Mouse (Mus musculus): Measurements from ENCODE around the gene Bean1. TPM values are rescaled to one million over a fixed set of nuclear protein-coding genes. Genes with fewer than 3 reads are reported as not detected.

The Bean1 gene
- polyA plus RNA-seq, 1 experiment, result 0.66 TPM

DNA sequence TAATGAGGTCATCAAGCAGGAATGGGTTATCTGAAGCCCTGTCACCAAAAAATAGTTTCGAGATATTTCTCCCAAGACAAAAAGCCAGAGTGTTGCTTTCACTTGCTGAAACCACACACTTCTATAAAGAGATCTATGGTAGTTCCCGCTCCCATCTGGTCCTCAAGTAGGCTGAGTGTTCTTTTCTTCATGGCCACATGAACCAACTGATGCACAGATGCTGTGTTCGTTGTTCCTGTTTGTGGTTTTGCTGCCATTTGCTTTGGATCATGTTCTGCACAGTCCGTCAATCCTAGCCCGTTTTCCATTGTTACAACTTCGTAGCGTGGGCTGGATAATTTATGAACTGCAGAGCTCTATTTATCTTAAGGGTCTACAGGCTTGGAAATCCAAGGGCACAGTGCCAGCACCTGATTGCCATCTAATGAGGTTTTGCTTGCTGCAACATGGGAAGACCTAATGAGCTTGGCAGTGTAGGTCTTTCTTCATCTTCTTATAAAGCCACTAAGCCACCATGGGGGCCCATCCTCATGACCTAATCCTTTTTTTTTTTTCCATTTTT lies 38.7 kb upstream of the Bean1 start:
- Histone ChIP-seq H3K27ac (ENCODE audit: insufficient read depth, low read depth, low read length) (no peak overlapping the region), H3K4me1 (ENCODE audit: control insufficient read depth, insufficient read depth, low read length) (no peaks in the 10 kb centered on the region), H3K27me3 (replicated peaks; ENCODE audit: control insufficient read depth, insufficient read depth, low read length) (no peaks in the 10 kb centered on the region), H3K4me3 (ENCODE audit: insufficient read depth, low read depth, low read length) (no peak overlapping the region), H3K36me3 (ENCODE audit: control insufficient read depth, insufficient read depth, low read length) (no peaks in the 10 kb centered on the region)
- WGBS, result 65% methylated on average over 7 of the region's 7 CpGs
- no peak for TF ChIP-seq POLR2A (IDR thresholded peaks at IDR 0.05; ENCODE audit: low read depth, low read length)
- no peak for TF ChIP-seq CTCF (conservative IDR thresholded peaks at IDR 0.05; ENCODE audit: insufficient read depth, insufficient read length, low read depth, low read length)
- DNase-seq, result no peak

DNA sequence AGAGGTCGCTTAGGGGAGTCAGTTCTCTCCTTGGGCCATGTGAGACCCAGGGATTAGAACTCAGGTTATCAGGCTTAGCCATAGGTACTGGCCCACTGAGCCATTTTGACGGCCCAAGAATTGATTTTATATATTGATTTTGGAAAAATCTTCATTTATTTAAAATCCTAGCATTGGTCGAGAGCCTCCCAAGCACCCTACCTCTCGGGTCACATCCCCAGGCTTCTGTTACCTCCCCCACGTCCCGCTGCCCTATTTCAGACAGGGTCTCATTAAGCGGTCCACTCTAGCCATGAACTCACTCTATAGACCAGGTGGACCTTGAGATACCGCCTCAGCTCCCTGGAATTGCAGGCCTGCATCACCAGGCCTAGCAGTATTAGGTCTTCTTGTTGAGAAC lies 35.7 kb upstream of the Bean1 start:
- WGBS, result 91% methylated on average over 8 of the region's 8 CpGs
- no peak for DNase-seq
- Histone ChIP-seq H3K27me3 (replicated peaks; ENCODE audit: control insufficient read depth, insufficient read depth, low read length) (no peaks in the 10 kb centered on the region), H3K36me3 (ENCODE audit: control insufficient read depth, insufficient read depth, low read length) (no peaks in the 10 kb centered on the region), H3K4me1 (ENCODE audit: control insufficient read depth, insufficient read depth, low read length) (no peaks in the 10 kb centered on the region), H3K27ac (ENCODE audit: insufficient read depth, low read depth, low read length) (no peak overlapping the region), H3K4me3 (ENCODE audit: insufficient read depth, low read depth, low read length) (no peak overlapping the region)
- TF ChIP-seq POLR2A (IDR thresholded peaks at IDR 0.05; ENCODE audit: low read depth, low read length), result no peak
- TF ChIP-seq CTCF (conservative IDR thresholded peaks at IDR 0.05; ENCODE audit: insufficient read depth, insufficient read length, low read depth, low read length), result no peak

DNA sequence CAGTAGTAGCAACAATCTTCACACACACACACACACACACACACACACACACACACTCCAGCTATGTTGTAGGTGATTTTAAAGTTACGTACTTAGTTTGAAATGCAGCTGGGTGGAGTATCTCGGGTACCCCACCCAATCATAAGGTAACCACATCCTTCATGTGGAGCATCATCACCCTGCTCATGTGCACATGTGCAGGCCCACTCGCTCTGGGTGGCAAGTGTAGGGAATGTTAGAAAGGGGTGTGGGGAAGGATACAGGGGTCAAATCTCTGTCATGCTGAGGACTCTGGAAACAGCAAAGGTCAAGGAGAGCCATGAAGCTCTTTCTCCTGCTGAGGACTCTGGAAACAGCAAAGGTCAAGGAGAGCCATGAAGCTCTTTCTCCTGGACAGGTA lies 34.0 kb upstream of the Bean1 start:
- no peak overlapping the region for H3K27ac ChIP-seq (ENCODE audit: insufficient read depth, low read depth, low read length)
- 90% methylated on average over 3 of the region's 3 CpGs for WGBS
- no peaks in the 10 kb centered on the region for H3K36me3 ChIP-seq (ENCODE audit: control insufficient read depth, insufficient read depth, low read length)
- H3K27me3 ChIP-seq (replicated peaks; ENCODE audit: control insufficient read depth, insufficient read depth, low read length), result no peaks in the 10 kb centered on the region
- no peak for TF ChIP-seq CTCF (conservative IDR thresholded peaks at IDR 0.05; ENCODE audit: insufficient read depth, insufficient read length, low read depth, low read length)
- no peaks in the 10 kb centered on the region for H3K4me1 ChIP-seq (ENCODE audit: control insufficient read depth, insufficient read depth, low read length)
- no peak for DNase-seq
- no peak overlapping the region for H3K4me3 ChIP-seq (ENCODE audit: insufficient read depth, low read depth, low read length)

DNA sequence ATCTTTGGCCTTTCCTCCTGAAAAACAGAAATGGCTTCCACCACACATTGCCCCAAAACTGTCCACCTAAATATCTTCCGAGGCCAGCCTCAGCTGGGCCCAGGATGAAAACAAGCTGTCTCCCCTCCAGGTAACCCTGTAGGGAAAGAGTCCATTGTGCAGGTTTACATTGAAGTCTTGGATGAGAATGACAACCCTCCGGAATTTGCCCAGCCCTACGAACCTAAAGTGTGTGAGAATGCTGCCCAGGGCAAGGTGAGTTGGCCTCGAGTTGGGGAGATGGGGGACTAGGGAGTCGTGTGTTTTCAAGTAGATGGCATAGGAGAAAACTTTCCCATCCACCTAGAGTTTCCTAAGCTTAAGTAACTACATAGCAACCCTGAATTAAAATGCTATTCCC lies 32.6 kb upstream of the Bean1 start:
- DNase-seq, result no peak
- H3K4me1 ChIP-seq (ENCODE audit: control insufficient read depth, insufficient read depth, low read length), result no peaks in the 10 kb centered on the region
- TF ChIP-seq CTCF (conservative IDR thresholded peaks at IDR 0.05; ENCODE audit: insufficient read depth, insufficient read length, low read depth, low read length) (no peak), POLR2A (IDR thresholded peaks at IDR 0.05; ENCODE audit: low read depth, low read length) (no peak)
- H3K27me3 ChIP-seq (replicated peaks; ENCODE audit: control insufficient read depth, insufficient read depth, low read length), result no peaks in the 10 kb centered on the region
- H3K4me3 ChIP-seq (ENCODE audit: insufficient read depth, low read depth, low read length), result no peak overlapping the region
- 83% methylated on average over 5 of the region's 5 CpGs for WGBS
- H3K27ac ChIP-seq (ENCODE audit: insufficient read depth, low read depth, low read length), result no peak overlapping the region
- H3K36me3 ChIP-seq (ENCODE audit: control insufficient read depth, insufficient read depth, low read length), result no peaks in the 10 kb centered on the region

DNA sequence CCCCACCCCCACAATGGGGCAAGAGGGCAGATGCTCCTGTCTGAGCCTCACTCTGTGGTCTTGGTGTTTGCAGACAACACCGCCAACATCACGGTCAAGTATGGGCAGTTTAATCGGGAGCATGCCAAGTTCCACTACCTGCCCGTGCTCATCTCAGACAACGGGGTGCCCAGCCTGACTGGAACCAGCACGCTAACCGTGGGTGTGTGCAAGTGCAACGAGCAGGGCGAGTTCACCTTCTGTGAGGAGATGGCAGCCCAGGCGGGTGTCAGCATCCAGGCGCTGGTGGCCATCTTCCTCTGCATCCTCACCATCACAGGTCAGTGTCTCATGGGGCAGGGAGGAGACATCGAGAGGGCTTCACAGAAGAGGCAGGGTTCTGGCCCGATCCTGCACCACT lies 29.6 kb upstream of the Bean1 start:
- 82% methylated on average over 13 of the region's 13 CpGs for WGBS
- H3K27ac ChIP-seq (ENCODE audit: insufficient read depth, low read depth, low read length), result no peak overlapping the region
- no peak for DNase-seq
- TF ChIP-seq CTCF (conservative IDR thresholded peaks at IDR 0.05; ENCODE audit: insufficient read depth, insufficient read length, low read depth, low read length) (no peak), POLR2A (IDR thresholded peaks at IDR 0.05; ENCODE audit: low read depth, low read length) (no peak)
- H3K27me3 ChIP-seq (replicated peaks; ENCODE audit: control insufficient read depth, insufficient read depth, low read length), result no peaks in the 10 kb centered on the region
- H3K4me1 ChIP-seq (ENCODE audit: control insufficient read depth, insufficient read depth, low read length), result no peaks in the 10 kb centered on the region
- no peak overlapping the region for H3K4me3 ChIP-seq (ENCODE audit: insufficient read depth, low read depth, low read length)
- H3K36me3 ChIP-seq (ENCODE audit: control insufficient read depth, insufficient read depth, low read length), result no peaks in the 10 kb centered on the region

DNA sequence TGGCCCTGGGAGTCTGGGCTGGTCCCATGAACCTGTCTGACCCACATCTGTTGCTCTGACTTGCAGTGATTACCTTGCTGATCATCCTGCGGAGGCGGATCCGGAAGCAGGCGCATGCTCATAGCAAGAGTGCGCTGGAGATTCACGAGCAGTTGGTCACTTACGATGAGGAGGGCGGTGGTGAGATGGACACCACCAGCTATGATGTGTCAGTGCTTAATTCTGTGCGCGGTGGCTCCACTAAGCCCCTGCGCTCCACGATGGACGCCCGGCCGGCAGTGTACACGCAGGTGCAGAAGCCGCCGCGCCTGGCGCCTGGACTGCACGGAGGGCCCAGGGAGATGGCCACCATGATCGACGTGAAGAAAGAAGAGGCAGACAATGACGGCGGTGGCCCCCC lies 27.8 kb upstream of the Bean1 start:
- no peaks in the 10 kb centered on the region for H3K27me3 ChIP-seq (replicated peaks; ENCODE audit: control insufficient read depth, insufficient read depth, low read length)
- no peak overlapping the region for H3K27ac ChIP-seq (ENCODE audit: insufficient read depth, low read depth, low read length)
- 92% methylated on average over 25 of the region's 25 CpGs for WGBS
- H3K36me3 ChIP-seq (ENCODE audit: control insufficient read depth, insufficient read depth, low read length), result no peaks in the 10 kb centered on the region
- DNase-seq, result no peak
- no peak overlapping the region for H3K4me3 ChIP-seq (ENCODE audit: insufficient read depth, low read depth, low read length)
- no peaks in the 10 kb centered on the region for H3K4me1 ChIP-seq (ENCODE audit: control insufficient read depth, insufficient read depth, low read length)
- TF ChIP-seq CTCF (conservative IDR thresholded peaks at IDR 0.05; ENCODE audit: insufficient read depth, insufficient read length, low read depth, low read length) (no peak), POLR2A (IDR thresholded peaks at IDR 0.05; ENCODE audit: low read depth, low read length) (no peak)

DNA sequence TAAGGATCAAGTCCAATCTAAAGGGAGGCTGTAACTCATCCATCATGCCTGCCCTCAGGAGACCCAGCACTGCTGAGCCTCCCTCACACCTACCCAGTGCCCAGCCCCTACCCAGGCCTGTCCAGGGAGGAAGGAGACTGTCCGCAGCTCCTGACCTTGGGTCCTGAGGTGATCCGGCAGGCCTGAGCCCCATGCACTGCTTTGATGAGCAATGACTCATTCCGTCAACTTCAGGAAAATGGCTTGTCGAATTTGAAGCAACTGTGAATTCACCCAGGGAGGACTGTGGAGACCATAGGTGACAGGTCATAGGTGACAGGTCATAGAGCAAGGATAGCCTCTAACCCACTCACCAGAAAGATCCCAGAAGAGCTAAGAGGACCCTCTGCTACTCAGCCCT lies 26.9 kb upstream of the Bean1 start:
- DNase-seq, result no peak
- no peaks in the 10 kb centered on the region for H3K36me3 ChIP-seq (ENCODE audit: control insufficient read depth, insufficient read depth, low read length)
- no peak overlapping the region for H3K27ac ChIP-seq (ENCODE audit: insufficient read depth, low read depth, low read length)
- no peak for TF ChIP-seq CTCF (conservative IDR thresholded peaks at IDR 0.05; ENCODE audit: insufficient read depth, insufficient read length, low read depth, low read length)
- TF ChIP-seq POLR2A (IDR thresholded peaks at IDR 0.05; ENCODE audit: low read depth, low read length), result no peak
- H3K4me1 ChIP-seq (ENCODE audit: control insufficient read depth, insufficient read depth, low read length), result no peaks in the 10 kb centered on the region
- WGBS, result 60% methylated on average over 4 of the region's 4 CpGs
- H3K27me3 ChIP-seq (replicated peaks; ENCODE audit: control insufficient read depth, insufficient read depth, low read length), result no peaks in the 10 kb centered on the region
- H3K4me3 ChIP-seq (ENCODE audit: insufficient read depth, low read depth, low read length), result no peak overlapping the region

Data from kidney, adult 2 months (tissue).